Mouse (Mus musculus) intestine, embryonic 14.5 days (tissue): ENCODE data around the gene Cdh1. TPM values are rescaled to one million over a fixed set of nuclear protein-coding genes. Genes with fewer than 3 reads are reported as not detected.

Source experiments
- ATAC-seq: fragments of 200-750 bp; cut with Nextera tagmentation; replicated peaks from 2 replicates; pipeline ENCODE4 v1.8.0; 2017; ENCODE audit warnings: low read depth, moderate number of reproducible peaks, moderate TSS enrichment, moderate library complexity; ENCODE audit not compliant: low FRiP score, low TSS enrichment
- DNase-seq: peaks from one replicate; pipeline ENCODE4 v3.0.0-alpha.2; 2018; ENCODE audit warnings: low spot score
- H3K27ac ChIP-seq: fragments of 300-500 bp; sonication (generic); 2 replicates; pipeline ENCODE4 v1.5.1; 2014; ENCODE audit warnings: low read depth, mild to moderate bottlenecking, control low read depth
- H3K27me3 ChIP-seq: fragments of 300-500 bp; sonication (generic); replicated peaks from 2 replicates; pipeline ENCODE4 v1.6.1; 2014; ENCODE audit warnings: low read length, control low read depth; ENCODE audit not compliant: control insufficient read depth, insufficient read depth
- H3K36me3 ChIP-seq: fragments of 300-500 bp; sonication (generic); 2 replicates; pipeline ENCODE4 v1.6.1; 2014; ENCODE audit warnings: low read length, control low read depth; ENCODE audit not compliant: control insufficient read depth, insufficient read depth
- H3K4me1 ChIP-seq: fragments of 300-500 bp; sonication (generic); replicated peaks from 2 replicates; pipeline ENCODE4 v1.6.1; 2014; ENCODE audit warnings: low read length, control low read depth, mixed read lengths; ENCODE audit not compliant: control insufficient read depth, insufficient read depth
- H3K4me2 ChIP-seq: fragments of 300-500 bp; sonication (generic); 2 replicates; pipeline ENCODE4 v1.6.1; 2014; ENCODE audit warnings: low read length
- H3K4me3 ChIP-seq: fragments of 300-500 bp; sonication (generic); 2 replicates; pipeline ENCODE4 v1.5.1; 2014; ENCODE audit warnings: low read depth, low read length, control low read depth, mixed read lengths
- H3K9ac ChIP-seq: fragments of 300-500 bp; sonication (generic); 2 replicates; pipeline ENCODE4 v1.6.1; 2014; ENCODE audit warnings: mild to moderate bottlenecking, low read length
- H3K9me3 ChIP-seq: fragments of 300-500 bp; sonication (generic); 2 replicates; pipeline ENCODE4 v1.6.1; 2016; ENCODE audit warnings: low read length, control low read depth; ENCODE audit not compliant: control insufficient read depth
- WGBS: fragments of 180-500 bp; shearing (Covaris S2); extraction: QIAGEN DNeasy Blood & Tissue Kit; methylation state at CpG from one replicate; pipeline ENCODE4 v1.1.7; 2014; 5-methylcytosine and 5-hydroxymethylcytosine counted together
- polyA plus RNA-seq: library from polyadenylated mRNA; unstranded; fragments of >200 nt; fragmentation: Nextera tagmentation; extraction: Ambion mirVana; gene quantifications from 2 replicates; pipeline ENCODE4 v1.2.1, GENCODE M21; 2014

Cdh1 gene
- polyA plus RNA-seq, 1 experiment from 2014 or later = 152 TPM

DNA sequence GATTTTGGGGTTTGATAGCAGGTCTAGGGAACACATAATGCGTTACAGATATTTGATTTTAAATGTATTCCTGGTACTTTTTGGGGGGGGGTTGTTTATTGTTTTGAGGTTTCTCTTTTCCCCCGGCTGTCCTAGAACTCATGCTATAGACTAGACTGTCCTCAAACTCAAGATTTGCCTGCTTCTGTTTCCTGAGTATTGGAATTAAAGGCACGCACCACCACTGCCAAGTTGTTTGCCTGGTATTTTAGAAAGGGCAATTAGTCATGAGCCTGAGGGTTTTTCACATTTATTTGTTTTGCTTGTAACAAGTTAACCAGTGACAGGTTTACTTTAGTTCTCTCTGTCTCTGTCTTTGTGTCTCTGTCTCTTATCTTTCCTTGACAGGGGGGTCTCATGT is 20.3 kb downstream of the Cdh1 start:
- no peaks in the 10 kb centered on the region for H3K9me3 ChIP-seq
- no peak overlapping the region for H3K4me3 ChIP-seq
- H3K9ac ChIP-seq = no peak overlapping the region
- H3K4me1 ChIP-seq = peaks cover 11% of the 10 kb centered on the region
- no peaks in the 10 kb centered on the region for H3K36me3 ChIP-seq
- no peak overlapping the region for H3K4me2 ChIP-seq
- ATAC-seq (no peak), DNase-seq (no peak)
- WGBS = 83% methylated on average over 3 of the region's 3 CpGs
- H3K27ac ChIP-seq = no peak overlapping the region
- H3K27me3 ChIP-seq = no peaks in the 10 kb centered on the region

DNA sequence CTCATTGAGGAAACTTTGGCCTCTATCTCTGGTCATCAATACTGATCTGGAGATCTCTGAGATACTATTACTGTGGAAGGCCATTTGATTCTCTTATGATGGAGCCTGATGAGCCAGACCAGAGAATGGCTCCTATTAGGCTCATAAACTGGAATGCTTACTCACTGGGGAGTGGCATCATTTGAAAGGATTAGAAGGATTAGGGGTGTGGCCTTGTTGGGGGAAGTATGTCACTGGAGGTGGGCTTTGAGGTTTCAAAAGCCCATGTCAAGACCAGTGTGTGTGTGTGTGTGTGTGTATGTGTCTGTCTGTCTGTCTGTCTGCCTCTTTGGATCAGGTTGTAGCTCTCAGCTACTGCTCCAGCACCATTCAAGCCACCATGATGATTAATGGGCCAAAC is 20.8 kb downstream of the Cdh1 start:
- Histone ChIP-seq H3K27me3 (no peaks in the 10 kb centered on the region), H3K9me3 (no peaks in the 10 kb centered on the region), H3K9ac (no peak overlapping the region), H3K27ac (no peak overlapping the region), H3K4me2 (no peak overlapping the region), H3K4me1 (peaks cover 11% of the 10 kb centered on the region), H3K4me3 (no peak overlapping the region), H3K36me3 (no peaks in the 10 kb centered on the region)
- no peak for DNase-seq
- no peak for ATAC-seq

DNA sequence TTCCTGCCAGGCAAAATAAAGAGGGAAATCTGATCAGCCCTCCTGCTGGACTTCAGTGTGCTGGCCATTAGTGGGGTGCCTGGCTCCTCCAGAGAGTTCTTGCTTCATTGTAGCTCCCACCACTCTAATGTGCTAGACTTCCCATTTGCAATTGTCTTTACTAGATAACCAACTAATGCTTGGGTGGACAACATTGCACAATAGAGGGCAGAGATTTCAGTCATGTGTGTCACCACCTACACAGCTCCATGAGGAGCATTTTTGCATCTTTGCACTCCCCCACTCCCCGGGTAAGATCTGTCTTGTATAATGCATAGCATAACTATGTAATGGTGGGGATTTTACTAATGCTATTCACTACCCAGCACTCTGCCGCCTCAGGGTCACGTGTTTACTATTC is 21.6 kb downstream of the Cdh1 start:
- peaks cover 4% of the 10 kb centered on the region for H3K4me1 ChIP-seq
- no peak overlapping the region for H3K4me2 ChIP-seq
- no peak overlapping the region for H3K4me3 ChIP-seq
- no peak for ATAC-seq
- H3K27me3 ChIP-seq = no peaks in the 10 kb centered on the region
- no peaks in the 10 kb centered on the region for H3K36me3 ChIP-seq
- H3K9me3 ChIP-seq = no peaks in the 10 kb centered on the region
- DNase-seq = no peak
- H3K27ac ChIP-seq = no peak overlapping the region
- no peak overlapping the region for H3K9ac ChIP-seq
- WGBS = 89% methylated on average over 3 of the region's 3 CpGs

DNA sequence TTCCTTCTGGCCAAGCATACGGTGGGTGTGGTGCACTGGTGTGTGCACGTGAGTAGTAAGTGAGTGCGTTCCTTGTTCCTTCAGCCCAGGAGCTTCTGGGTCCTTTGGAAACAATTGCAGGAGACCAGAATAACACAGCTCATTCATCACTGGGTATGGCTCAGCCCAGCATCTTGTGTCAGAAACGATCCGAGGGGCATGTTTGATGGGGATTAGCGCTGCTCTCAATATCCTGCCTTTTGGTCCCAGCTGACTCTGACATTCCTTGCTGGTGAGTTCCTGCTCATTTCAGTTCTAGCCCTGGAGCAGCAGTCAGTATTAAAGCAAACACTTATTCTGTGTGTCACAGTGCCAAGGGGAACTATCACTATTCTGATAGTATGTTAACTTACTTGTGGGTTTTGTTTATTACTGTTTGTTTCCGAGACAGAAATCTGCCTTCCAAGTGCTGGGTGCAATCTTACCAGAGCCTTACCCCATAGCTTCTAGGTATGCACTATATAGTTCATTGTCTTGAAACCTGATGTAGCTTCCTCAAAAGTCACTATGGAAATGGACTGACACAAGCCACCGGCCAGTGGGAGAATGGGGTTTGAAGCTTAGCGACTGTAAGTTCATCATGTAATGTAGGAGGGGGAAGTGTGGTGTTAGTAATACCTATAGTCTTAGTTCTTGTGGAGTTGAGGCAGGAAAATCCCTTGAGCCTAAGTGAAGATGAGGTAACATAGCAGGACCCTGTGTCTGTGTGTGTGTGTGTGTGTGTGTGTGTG is 23.1 kb downstream of the Cdh1 start:
- no peak for ATAC-seq
- Histone ChIP-seq H3K9me3 (no peaks in the 10 kb centered on the region), H3K4me1 (no peaks in the 10 kb centered on the region; the same call in 1 of the 2 replicates), H3K36me3 (no peaks in the 10 kb centered on the region), H3K27me3 (no peaks in the 10 kb centered on the region), H3K4me3 (no peak overlapping the region), H3K4me2 (no peak overlapping the region), H3K9ac (no peak overlapping the region), H3K27ac (no peak overlapping the region)
- 59% methylated on average over 9 of the region's 9 CpGs for WGBS
- no peak for DNase-seq

DNA sequence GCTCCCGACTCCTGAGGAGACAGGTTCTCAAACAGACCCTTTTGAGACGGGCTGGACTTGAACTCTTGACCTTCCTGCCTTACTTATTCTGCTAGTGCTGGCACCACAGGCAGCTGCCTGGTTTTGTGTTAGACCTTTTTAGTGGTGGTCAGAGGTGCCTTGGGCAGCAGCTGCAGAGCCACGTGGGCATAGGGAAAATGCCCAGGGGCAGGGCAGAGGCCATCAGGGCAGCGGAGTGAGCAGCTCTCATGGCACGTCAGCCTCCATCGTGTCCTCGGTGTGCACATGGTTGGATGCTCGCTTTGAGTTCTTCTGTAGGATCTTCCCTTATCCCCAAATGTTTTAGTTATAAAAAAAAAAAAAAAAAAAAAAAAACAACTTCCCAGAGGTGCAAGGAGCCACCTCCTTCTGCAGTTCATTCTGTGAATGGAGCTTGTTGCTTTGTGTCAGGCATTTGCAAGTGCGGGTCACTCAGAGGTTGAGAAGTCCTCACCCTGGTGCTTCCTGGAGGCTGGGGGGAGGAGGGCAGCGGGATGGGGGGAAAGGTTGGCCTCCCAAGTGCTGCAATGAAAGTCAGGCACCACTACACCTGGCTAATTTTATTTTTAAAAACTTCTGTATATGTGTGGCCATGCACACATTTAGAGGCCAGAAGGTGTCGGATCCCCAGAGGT is 25.3 kb downstream of the Cdh1 start:
- Histone ChIP-seq H3K9ac (no peak overlapping the region), H3K27ac (no peak overlapping the region), H3K27me3 (no peaks in the 10 kb centered on the region), H3K4me2 (no peak overlapping the region), H3K36me3 (no peaks in the 10 kb centered on the region), H3K9me3 (no peaks in the 10 kb centered on the region), H3K4me3 (no peak overlapping the region), H3K4me1 (peaks cover 3% of the 10 kb centered on the region; the same call in 1 of the 2 replicates)
- DNase-seq = no peak
- no peak for ATAC-seq
- 83% methylated on average over 11 of the region's 11 CpGs for WGBS

DNA sequence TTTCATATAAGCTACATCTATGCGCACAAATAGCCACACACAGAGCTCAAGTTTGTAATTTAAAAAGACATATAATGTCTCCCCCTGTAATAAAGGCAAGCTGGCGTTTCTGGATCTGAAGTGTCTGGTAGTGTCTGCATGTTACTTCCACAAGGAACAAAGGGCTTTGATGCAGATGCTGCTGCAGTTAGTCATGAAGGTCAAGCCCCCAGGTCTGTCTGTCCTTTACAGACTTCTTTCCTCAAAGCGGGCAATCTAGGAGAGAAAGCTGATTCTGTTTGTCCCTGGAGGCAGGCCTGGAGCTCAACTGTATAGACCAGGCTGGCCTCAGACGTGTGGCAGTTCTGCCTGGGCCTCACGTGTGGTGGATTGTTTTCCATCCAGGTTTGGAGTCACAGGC is 26.3 kb downstream of the Cdh1 start:
- WGBS = 55% methylated on average over 5 of the region's 5 CpGs
- H3K27me3 ChIP-seq = no peaks in the 10 kb centered on the region
- peaks cover 3% of the 10 kb centered on the region; the same call in 1 of the 2 replicates for H3K4me1 ChIP-seq
- H3K9me3 ChIP-seq = no peaks in the 10 kb centered on the region
- no peak for ATAC-seq
- H3K36me3 ChIP-seq = no peaks in the 10 kb centered on the region
- H3K4me3 ChIP-seq = no peak overlapping the region
- H3K4me2 ChIP-seq = no peak overlapping the region
- no peak for DNase-seq
- H3K9ac ChIP-seq = no peak overlapping the region
- no peak overlapping the region for H3K27ac ChIP-seq

DNA sequence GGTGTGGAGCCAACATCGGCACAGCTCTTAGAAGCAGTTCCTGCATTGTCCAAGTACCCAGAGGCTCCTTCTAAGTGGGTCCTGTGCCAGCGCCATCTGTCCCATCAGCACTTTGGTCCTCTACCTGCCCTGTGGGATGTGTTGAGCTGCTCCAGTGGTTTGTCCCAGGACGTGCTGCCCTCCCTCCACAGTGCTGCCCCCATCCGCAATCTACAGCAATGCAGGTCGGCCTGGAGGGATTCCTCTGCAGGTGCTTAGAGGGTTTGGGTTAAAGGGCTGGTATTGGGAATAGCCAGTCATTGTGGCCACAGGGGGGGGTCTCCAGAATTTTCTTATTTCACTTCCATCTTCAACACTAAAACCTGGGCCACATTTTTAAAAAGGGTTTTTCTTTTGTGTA is 28.8 kb downstream of the Cdh1 start:
- Histone ChIP-seq H3K4me3 (no peak overlapping the region), H3K4me1 (peaks cover 21% of the 10 kb centered on the region), H3K36me3 (no peaks in the 10 kb centered on the region), H3K9ac (no peak overlapping the region), H3K27me3 (no peaks in the 10 kb centered on the region), H3K9me3 (no peaks in the 10 kb centered on the region), H3K4me2 (no peak overlapping the region), H3K27ac (no peak overlapping the region)
- ATAC-seq = no peak
- no peak for DNase-seq
- WGBS = 62% methylated on average over 5 of the region's 5 CpGs

DNA sequence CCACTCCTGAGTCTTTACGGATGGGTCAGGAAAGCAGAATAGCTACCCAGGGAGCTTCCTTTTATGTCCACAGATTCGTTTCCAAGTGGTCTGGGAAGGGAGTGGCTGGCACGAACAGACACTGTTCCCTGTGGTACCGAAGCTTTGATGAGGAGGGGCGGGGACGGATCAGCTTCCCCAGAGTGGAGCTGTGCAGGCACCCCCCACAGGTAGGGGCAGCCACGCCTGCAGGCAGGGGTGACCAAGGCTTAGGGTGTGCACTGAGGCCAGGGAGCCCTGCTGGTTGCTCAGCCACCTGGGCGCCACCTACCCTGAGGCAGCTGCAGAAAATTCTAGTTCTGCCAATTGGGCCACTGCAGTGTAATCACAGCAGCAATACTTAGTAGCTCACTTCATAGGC is 29.5 kb downstream of the Cdh1 start:
- H3K9ac ChIP-seq = no peak overlapping the region
- peaks cover 25% of the 10 kb centered on the region for H3K4me1 ChIP-seq
- no peaks in the 10 kb centered on the region for H3K9me3 ChIP-seq
- DNase-seq (no peak), ATAC-seq (peak; percentile 34)
- no peaks in the 10 kb centered on the region for H3K27me3 ChIP-seq
- 28% methylated on average over 8 of the region's 8 CpGs for WGBS
- H3K4me2 ChIP-seq = no peak overlapping the region
- H3K36me3 ChIP-seq = no peaks in the 10 kb centered on the region
- no peak overlapping the region for H3K27ac ChIP-seq
- no peak overlapping the region for H3K4me3 ChIP-seq
